8 mouse cellular contexts compared by ENCODE assay signal in genomic region chr5:138084996-138085395, GRCm38 (mm10). TPM values are rescaled to one million over a fixed set of nuclear protein-coding genes. Genes with fewer than 3 reads are reported as not detected.
DNase-seq lines count a peak whose midpoint lies in the region; ATAC-seq lines count a peak whose summit lies in the region.

Zkscan1 (plus strand) TSS chr5:138085084.

- peak; percentile 97 to 99 for ATAC-seq in hematopoietic stem cell, adult 5-6 weeks (replicated peaks in 1 of 2; ENCODE audit: insufficient read depth in 1 of 2, low FRiP score in 2 of 2, low TSS enrichment in 1 of 2, low read depth in 1 of 2, poor library complexity in 2 of 2, severe bottlenecking in 2 of 2)
- peak; percentile 96 for ATAC-seq in lung, embryonic 16.5 days (ENCODE audit: low read depth)

- H3K27ac ChIP-seq in lung, embryonic 16.5 days (ENCODE audit: low read length): peak within 1 kb of the TSS; percentile 76

- under 1% methylated on average over 27 of the region's 27 CpGs for WGBS in lung, embryonic 16.5 days

- H3K36me3 ChIP-seq in lung, embryonic 16.5 days (ENCODE audit: control insufficient read depth, insufficient read depth, low read length): peaks cover 5% of the 10 kb centered on the region; the same call in 1 of the 2 replicates

- peak; percentile 86 for DNase-seq in MEL-GATA-1-ER (ENCODE audit: extremely low read depth, low read depth)
- peak; percentile 77 for DNase-seq in cerebellum, adult 8-10 months
- DNase-seq in forelimb bud, embryonic 11.5 days (ENCODE audit: low read depth, low spot score): peak; percentile 91
- peak; percentile 50 for DNase-seq in layer of hippocampus, adult 9-10 months (ENCODE audit: low spot score)
- DNase-seq in ovary, postnatal 10 days (ENCODE audit: low spot score): peak; percentile 44
- DNase-seq in thymus, postnatal 10 days (ENCODE audit: low spot score in 2 of 2): peak; percentile 63 to 66

- peak within 1 kb of the TSS; percentile 88 for H3K4me2 ChIP-seq in lung, embryonic 16.5 days (ENCODE audit: low read depth, low read length)

- H3K27me3 ChIP-seq in lung, embryonic 16.5 days (ENCODE audit: control insufficient read depth, insufficient read depth, low read depth, low read length): no peaks in the 10 kb centered on the region

- peak within 1 kb of the TSS; percentile 100 for H3K9ac ChIP-seq in lung, embryonic 16.5 days (ENCODE audit: low read length)

- H3K9me3 ChIP-seq in lung, embryonic 16.5 days (ENCODE audit: control insufficient read depth, low read length): no peaks in the 10 kb centered on the region

- peaks cover 5% of the 10 kb centered on the region for H3K4me1 ChIP-seq in lung, embryonic 16.5 days (replicated peaks; ENCODE audit: control insufficient read depth, insufficient read depth, low read length)

- peak within 1 kb of the TSS; percentile 99 for H3K4me3 ChIP-seq in lung, embryonic 16.5 days (ENCODE audit: low read length)

RNA-seq across cellular contexts. Expression of gene Zkscan1, which starts in this region (rescaled TPM):
- 45.8 and 48.2 TPM in 2 replicates for total RNA-seq in hematopoietic stem cell, adult 5-6 weeks (2017)
- 14.8 and 18.1 TPM in 2 replicates for polyA plus RNA-seq in lung, embryonic 16.5 days (2015; fragmentation: Nextera tagmentation; extraction: Ambion mirVana)

Comparison
In these comparisons a context has a peak if more than half of its experiments do, and no peak if none do; other contexts are left out.
1. Peak in every context shown above with its lines: DNase-seq, ATAC-seq, H3K4me3 ChIP-seq and H3K27ac ChIP-seq.